Mouse (Mus musculus): Measurements from ENCODE around the gene Ptpn21. TPM values are rescaled to one million over a fixed set of nuclear protein-coding genes. Genes with fewer than 3 reads are reported as not detected.

Ptpn21 gene
- total RNA-seq, 2 experiments from 2014 or later, result 7.9 to 12.6 TPM

DNA sequence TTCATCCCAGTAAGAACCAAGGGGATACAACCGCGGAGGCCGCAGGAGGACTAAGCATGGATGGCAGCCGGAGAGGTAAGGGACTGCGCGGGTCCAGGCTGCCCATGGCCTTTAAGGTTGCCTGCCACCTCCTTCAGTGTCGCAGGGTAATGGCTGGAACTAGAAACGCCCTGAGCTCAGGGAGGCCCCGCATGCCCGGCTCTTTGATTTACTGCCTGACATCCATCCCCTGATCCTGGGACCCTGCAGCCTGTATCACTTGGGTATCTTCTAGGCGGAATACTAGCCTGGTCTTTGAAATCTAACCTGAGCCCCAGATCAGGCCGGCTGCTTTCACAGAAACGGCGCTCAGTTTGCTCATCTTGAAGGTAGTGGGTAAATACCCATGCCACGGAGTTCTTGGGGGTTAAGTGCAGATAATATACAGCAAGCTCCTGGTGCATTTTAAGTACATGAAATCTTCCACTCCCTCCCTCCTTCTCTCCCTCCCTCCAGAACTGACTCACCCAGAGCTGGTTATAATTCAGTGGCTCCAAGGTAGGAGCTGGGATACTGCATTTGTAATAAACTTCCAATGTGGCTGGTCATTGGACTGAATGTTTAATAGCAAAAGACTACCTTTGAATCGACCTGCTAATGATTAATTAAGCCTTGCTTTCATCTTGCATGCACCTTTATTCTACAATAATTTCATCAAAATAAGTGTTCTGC, 108.8 kb downstream of the Ptpn21 start:
- intact Hi-C loops (cut with DNase I), result loop anchor here (5.0 kb wide), 1 partner anchor 56 kb away; no protein-coding TSS in a partner anchor
- no peak for TF ChIP-seq CTCF (IDR thresholded peaks at IDR 0.05)
- Histone ChIP-seq H3K27ac (peak overlapping the region; percentile 95), H3K4me3 (peak overlapping the region; percentile 78)
- DNase-seq (ENCODE audit: extremely low spot score in 1 of 2, low spot score in 2 of 2), result peak in 1 of 2 experiments; percentile 13

DNA sequence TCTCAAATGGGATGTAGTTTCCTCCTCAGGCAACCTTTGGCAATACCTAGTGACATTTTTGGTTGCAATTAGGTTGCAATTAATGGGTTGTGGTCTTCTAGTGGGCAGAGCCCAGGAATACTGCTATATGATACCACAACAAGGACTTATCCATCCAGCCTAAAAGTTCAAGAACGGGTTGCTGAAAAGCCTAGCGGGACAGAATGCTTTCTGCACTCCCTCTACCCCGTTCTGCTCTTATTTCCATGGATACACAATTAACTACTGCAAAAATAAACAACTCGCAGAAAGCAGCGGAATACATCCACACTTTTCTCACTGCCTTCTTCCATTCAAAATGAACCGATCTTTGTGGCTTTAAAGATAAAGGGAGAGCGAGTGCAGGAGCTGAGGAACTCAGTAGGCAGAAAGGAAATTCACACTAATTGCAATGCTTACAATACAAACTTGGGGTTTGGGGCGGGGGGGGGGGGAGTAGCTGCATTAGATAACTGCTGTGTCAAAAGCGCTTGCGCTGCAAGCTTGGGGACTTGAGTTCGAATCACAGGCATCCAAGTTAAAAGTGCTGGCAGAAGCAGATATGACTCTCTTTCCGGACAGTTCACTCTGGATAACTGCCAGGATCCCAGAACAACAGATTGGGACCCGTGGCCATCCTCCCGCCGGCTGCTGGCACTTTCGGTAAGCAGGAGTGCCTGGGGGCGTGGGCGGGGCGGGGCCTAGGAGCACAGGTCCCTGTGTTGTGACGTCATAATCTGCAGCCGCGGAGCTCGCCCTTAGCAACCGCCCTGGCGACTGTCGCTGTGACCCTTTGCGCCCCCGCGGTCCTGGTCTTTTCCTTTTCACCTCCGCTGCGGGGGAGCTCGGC, 109.6 kb downstream of the Ptpn21 start, which contains the start of gene Spata7:
Gene Spata7 (plus strand): TSS at position 766 of the 868 bp plus-strand sequence.
- Histone ChIP-seq H3K27ac (peak within 1 kb of the TSS; percentile 95), H3K4me3 (peak within 1 kb of the TSS; percentile 78)
- intact Hi-C loops (cut with DNase I), result loop anchor here (5.0 kb wide), 1 partner anchor 55 kb away; no protein-coding TSS in a partner anchor
- TF ChIP-seq CTCF (IDR thresholded peaks at IDR 0.05), result no peak
- DNase-seq (ENCODE audit: extremely low spot score in 1 of 2, low spot score in 2 of 2), result peak; percentile 83 to 87

Other genes with a start within 250 kb of the Ptpn21 start
- gene Kcnk10, start 159.1 kb downstream of the Ptpn21 start, total RNA-seq (2021), result 10 to 100 TPM; 15.9 to 18.1 TPM
- 10 to 100 TPM; 34.3 to 39.7 TPM for gene Spata7, start 109.2 kb downstream of the Ptpn21 start, total RNA-seq (2021)
- gene Zc3h14, start 9.6 kb upstream of the Ptpn21 start, total RNA-seq (2021), result 10 to 100 TPM; 93.1 to 96.1 TPM
- gene Eml5, start 164.1 kb upstream of the Ptpn21 start, total RNA-seq (2021), result 10 to 100 TPM; 93.3 TPM
- gene Ttc8, start 183.2 kb upstream of the Ptpn21 start, total RNA-seq (2021), result 10 to 100 TPM; 44.1 to 48.0 TPM